Mouse (Mus musculus) hindbrain, postnatal 0 days (tissue): ENCODE measurements around the gene Coil. TPM values are rescaled to one million over a fixed set of nuclear protein-coding genes. Genes with fewer than 3 reads are reported as not detected.
A peak's percentile ranks its signal among the peaks of the same experiment; 100 is the strongest.

Experiments
- ATAC-seq: fragments of 200-750 bp; cut with Nextera tagmentation; 2 replicates; pipeline ENCODE4 v1.8.0; 2017; ENCODE audit warnings: mild to moderate bottlenecking, moderate TSS enrichment, moderate library complexity
- DNase-seq: peaks from one replicate; pipeline ENCODE4 v3.0.0-alpha.2; 2015; ENCODE audit warnings: low spot score
- H3K27ac ChIP-seq: fragments of 300-500 bp; sonication (generic); 2 replicates; pipeline ENCODE4 v1.5.1; 2014; ENCODE audit warnings: mild to moderate bottlenecking
- H3K27me3 ChIP-seq: fragments of 300-500 bp; sonication (generic); 2 replicates; pipeline ENCODE4 v1.6.1; 2014; ENCODE audit warnings: low read length, mixed read lengths; ENCODE audit not compliant: insufficient read depth
- H3K36me3 ChIP-seq: fragments of 300-500 bp; sonication (generic); 2 replicates; pipeline ENCODE4 v1.6.1; 2014; ENCODE audit warnings: low read length, mixed read lengths; ENCODE audit not compliant: insufficient read depth
- H3K4me1 ChIP-seq: fragments of 300-500 bp; sonication (generic); 2 replicates; pipeline ENCODE4 v1.6.1; 2014; ENCODE audit warnings: antibody characterized with exemption, low read length, mixed read lengths; ENCODE audit not compliant: insufficient read depth
- H3K4me2 ChIP-seq: fragments of 300-500 bp; sonication (generic); 2 replicates; pipeline ENCODE4 v1.6.1; 2014; ENCODE audit warnings: low read depth, mild to moderate bottlenecking, low read length, moderate library complexity, mixed read lengths
- H3K4me3 ChIP-seq: fragments of 300-500 bp; sonication (generic); 2 replicates; pipeline ENCODE4 v1.5.1; 2014; ENCODE audit warnings: low read length
- H3K9ac ChIP-seq: fragments of 300-500 bp; sonication (generic); replicated peaks from 2 replicates; pipeline ENCODE4 v1.6.1; 2014; ENCODE audit warnings: mild to moderate bottlenecking, low read length, moderate library complexity, mixed read lengths
- H3K9me3 ChIP-seq: fragments of 300-500 bp; sonication (generic); 2 replicates; pipeline ENCODE4 v1.6.1; 2016; ENCODE audit warnings: low read length, mixed read lengths
- CTCF ChIP-seq: IDR thresholded peaks from 2 replicates; pipeline ENCODE4 v1.5.1; 2016; ENCODE audit warnings: antibody characterized with exemption, control low read depth, low read depth
- WGBS: fragments of 180-500 bp; shearing (Covaris S2); extraction: QIAGEN DNeasy Blood & Tissue Kit; methylation state at CpG from one replicate; pipeline ENCODE4 v1.1.7; 2014; 5-methylcytosine and 5-hydroxymethylcytosine counted together
- polyA plus RNA-seq: library from polyadenylated mRNA; unstranded; fragments of >200 nt; fragmentation: Nextera tagmentation; extraction: Ambion mirVana; gene quantifications from 2 replicates; pipeline ENCODE4 v1.2.1, GENCODE M21; 2015
- total RNA-seq: library from RNA; depleted of rRNA; stranded (reverse); fragments of >200 nt; gene quantifications from 2 replicates; pipeline ENCODE4 v1.2.3, GENCODE M21; 2014

Coil gene
- total and polyA plus RNA-seq, 2 experiments from 2014 or later = 24.7 to 29.0 TPM

- Histone ChIP-seq H3K36me3 (no peaks in the 10 kb centered on the region), H3K4me1 (0 out of 2 replicates have a peak, but pooled peaks cover 7% of the 10 kb centered on the region), H3K4me3 (no peak overlapping the region), H3K27me3 (no peaks in the 10 kb centered on the region), H3K27ac (no peak overlapping the region), H3K9ac (no peak overlapping the region), H3K4me2 (no peak overlapping the region), H3K9me3 (no peaks in the 10 kb centered on the region)
- 72% methylated on average over 8 of the region's 8 CpGs for WGBS
- DNase-seq (no peak), ATAC-seq (no peak)
- no peak for TF ChIP-seq CTCF
Observed at GRCm38 (mm10) chr11:89022120-89022731, 52.2 kb downstream of the Coil start.

GRCm38 (mm10) chr11:89023477-89023876 is 53.4 kb downstream of the Coil start:
- TF ChIP-seq CTCF = no peak
- DNase-seq (no peak), ATAC-seq (no peak)
- H3K27me3 ChIP-seq = no peaks in the 10 kb centered on the region
- no peaks in the 10 kb centered on the region for H3K9me3 ChIP-seq
- no peaks in the 10 kb centered on the region for H3K36me3 ChIP-seq
- H3K4me2 ChIP-seq = no peak overlapping the region
- H3K9ac ChIP-seq = no peak overlapping the region
- 0 out of 2 replicates have a peak, but pooled peaks cover 7% of the 10 kb centered on the region for H3K4me1 ChIP-seq
- H3K4me3 ChIP-seq = no peak overlapping the region
- WGBS = 70% methylated on average over 10 of the region's 10 CpGs
- no peak overlapping the region for H3K27ac ChIP-seq

GRCm38 (mm10) chr11:89024181-89024881 is 54.3 kb downstream of the Coil start:
- DNase-seq = peak; percentile 71

GRCm38 (mm10) chr11:89025603-89026002 is 55.6 kb downstream of the Coil start:
- Histone ChIP-seq H3K27ac (no peak overlapping the region), H3K36me3 (no peaks in the 10 kb centered on the region), H3K4me2 (no peak overlapping the region), H3K27me3 (no peaks in the 10 kb centered on the region), H3K4me1 (0 out of 2 replicates have a peak, but pooled peaks cover 7% of the 10 kb centered on the region), H3K4me3 (no peak overlapping the region), H3K9ac (no peak overlapping the region), H3K9me3 (no peaks in the 10 kb centered on the region)
- no peak for TF ChIP-seq CTCF
- ATAC-seq (no peak), DNase-seq (no peak)
- 75% methylated on average over 3 of the region's 3 CpGs for WGBS

More at GRCm38 (mm10) chr11:89024181-89024881, 54.3 kb downstream of the Coil start:
- H3K4me2 ChIP-seq = 0 out of 2 replicates have a peak overlapping the region, but pooled peaks have one; percentile 11
- 48% methylated on average over 11 of the region's 11 CpGs for WGBS
- no peaks in the 10 kb centered on the region for H3K27me3 ChIP-seq
- no peak overlapping the region for H3K4me3 ChIP-seq
- peak; percentile 67 for ATAC-seq
- H3K27ac ChIP-seq = peak overlapping the region; percentile 36; the same call in 1 of the 2 replicates
- H3K4me1 ChIP-seq = 0 out of 2 replicates have a peak, but pooled peaks cover 7% of the 10 kb centered on the region
- H3K9ac ChIP-seq = no peak overlapping the region
- H3K36me3 ChIP-seq = no peaks in the 10 kb centered on the region
- TF ChIP-seq CTCF = no peak
- H3K9me3 ChIP-seq = no peaks in the 10 kb centered on the region

- no peaks in the 10 kb centered on the region for H3K27me3 ChIP-seq
- no peak for TF ChIP-seq CTCF
- no peak overlapping the region for H3K9ac ChIP-seq
- no peak overlapping the region for H3K27ac ChIP-seq
- H3K4me2 ChIP-seq = no peak overlapping the region
- DNase-seq (no peak), ATAC-seq (no peak)
- H3K36me3 ChIP-seq = no peaks in the 10 kb centered on the region
- H3K4me3 ChIP-seq = no peak overlapping the region
- WGBS = 93% methylated on average over 3 of the region's 3 CpGs
- H3K9me3 ChIP-seq = no peaks in the 10 kb centered on the region
- 0 out of 2 replicates have a peak, but pooled peaks cover 7% of the 10 kb centered on the region for H3K4me1 ChIP-seq
Observed at GRCm38 (mm10) chr11:89026117-89026516, 56.1 kb downstream of the Coil start.

GRCm38 (mm10) chr11:89027955-89028361 is 57.9 kb downstream of the Coil start:
- H3K4me1 ChIP-seq = 0 out of 2 replicates have a peak, but pooled peaks cover 7% of the 10 kb centered on the region
- DNase-seq (no peak), ATAC-seq (no peak)
- H3K9ac ChIP-seq = no peak overlapping the region
- no peaks in the 10 kb centered on the region for H3K36me3 ChIP-seq
- H3K27me3 ChIP-seq = no peaks in the 10 kb centered on the region
- 68% methylated on average over 10 of the region's 10 CpGs for WGBS
- no peak overlapping the region for H3K27ac ChIP-seq
- no peak overlapping the region for H3K4me3 ChIP-seq
- H3K4me2 ChIP-seq = no peak overlapping the region
- no peaks in the 10 kb centered on the region for H3K9me3 ChIP-seq
- TF ChIP-seq CTCF = no peak
